Mouse (Mus musculus) liver, embryonic 11.5 days (tissue): ENCODE results near the gene Gcnt7. TPM values are rescaled to one million over a fixed set of nuclear protein-coding genes. Genes with fewer than 3 reads are reported as not detected.

ENCODE experiments used
- ATAC-seq: fragments of 200-750 bp; cut with Nextera tagmentation; replicated peaks from 2 replicates; pipeline ENCODE4 v1.8.0; 2017; ENCODE audit warnings: moderate number of reproducible peaks, mild to moderate bottlenecking, moderate TSS enrichment, moderate library complexity; ENCODE audit not compliant: low FRiP score
- DNase-seq: peaks from one replicate; pipeline ENCODE4 v3.0.0-alpha.2; 2017; ENCODE audit warnings: low spot score
- H3K27ac ChIP-seq: fragments of 300-500 bp; sonication (generic); 2 replicates; pipeline ENCODE4 v1.5.1; 2014; ENCODE audit warnings: mild to moderate bottlenecking, low read depth, low read length, control low read depth
- H3K27me3 ChIP-seq: fragments of 300-500 bp; sonication (generic); replicated peaks from 2 replicates; pipeline ENCODE4 v1.6.1; 2014; ENCODE audit warnings: low read length, mixed read lengths; ENCODE audit not compliant: control insufficient read depth, insufficient read depth
- H3K36me3 ChIP-seq: fragments of 300-500 bp; sonication (generic); 2 replicates; pipeline ENCODE4 v1.6.1; 2014; ENCODE audit warnings: mild to moderate bottlenecking, low read length, moderate library complexity, mixed read lengths; ENCODE audit not compliant: control insufficient read depth, insufficient read depth
- H3K4me1 ChIP-seq: fragments of 300-500 bp; sonication (generic); replicated peaks from 2 replicates; pipeline ENCODE4 v1.6.1; 2014; ENCODE audit warnings: low read length, mixed read lengths; ENCODE audit not compliant: control insufficient read depth, insufficient read depth
- H3K4me2 ChIP-seq: fragments of 300-500 bp; sonication (generic); 2 replicates; pipeline ENCODE4 v1.6.1; 2014; ENCODE audit warnings: mild to moderate bottlenecking, control low read depth, moderate library complexity
- H3K4me3 ChIP-seq: fragments of 300-500 bp; sonication (generic); 2 replicates; pipeline ENCODE4 v1.5.1; 2014; ENCODE audit warnings: low read depth, low read length, control low read depth
- H3K9ac ChIP-seq: fragments of 300-500 bp; sonication (generic); 2 replicates; pipeline ENCODE4 v1.6.1; 2014; ENCODE audit warnings: low read depth, low read length, control low read depth
- H3K9me3 ChIP-seq: fragments of 300-500 bp; sonication (generic); 2 replicates; pipeline ENCODE4 v1.6.1; 2016; ENCODE audit warnings: low read length, inconsistent platforms, mixed read lengths; ENCODE audit not compliant: control insufficient read depth
- WGBS: fragments of 180-500 bp; shearing (Covaris S2); extraction: QIAGEN DNeasy Blood & Tissue Kit; methylation state at CpG from one replicate; pipeline ENCODE4 v1.1.7; 2014; 5-methylcytosine and 5-hydroxymethylcytosine counted together
- polyA plus RNA-seq: library from polyadenylated mRNA; unstranded; fragments of >200 nt; fragmentation: Nextera tagmentation; extraction: Ambion mirVana; gene quantifications from 2 replicates; pipeline ENCODE4 v1.2.1, GENCODE M21; 2014

Gene Gcnt7
- polyA plus RNA-seq, 1 experiment from 2014 or later: 1.2 TPM

- no peak overlapping the region for H3K4me2 ChIP-seq
- no peak overlapping the region for H3K4me3 ChIP-seq
- no peaks in the 10 kb centered on the region for H3K27me3 ChIP-seq
- H3K9me3 ChIP-seq: no peaks in the 10 kb centered on the region
- H3K9ac ChIP-seq: no peak overlapping the region
- 0 out of 2 replicates have a peak, but pooled peaks cover 3% of the 10 kb centered on the region for H3K4me1 ChIP-seq
- DNase-seq: no peak
- WGBS: 84% methylated on average over 14 of the region's 14 CpGs
- no peak overlapping the region for H3K27ac ChIP-seq
- H3K36me3 ChIP-seq: no peaks in the 10 kb centered on the region
- no peak for ATAC-seq
Measured at GRCm38 (mm10) chr2:172483766-172484413, 25.5 kb upstream of the Gcnt7 start.

- DNase-seq: no peak
- H3K4me2 ChIP-seq: no peak overlapping the region
- H3K36me3 ChIP-seq: no peaks in the 10 kb centered on the region
- H3K9me3 ChIP-seq: no peaks in the 10 kb centered on the region
- no peaks in the 10 kb centered on the region for H3K27me3 ChIP-seq
- no peak overlapping the region for H3K9ac ChIP-seq
- peaks cover 3% of the 10 kb centered on the region; the same call in 1 of the 2 replicates for H3K4me1 ChIP-seq
- ATAC-seq: no peak
- no peak overlapping the region for H3K27ac ChIP-seq
- H3K4me3 ChIP-seq: no peak overlapping the region
- 62% methylated on average over 16 of the region's 16 CpGs for WGBS
Measured at GRCm38 (mm10) chr2:172481654-172482385, 23.4 kb upstream of the Gcnt7 start.

GRCm38 (mm10) chr2:172480296-172480695, 21.9 kb upstream of the Gcnt7 start:
- Histone ChIP-seq H3K4me2 (no peak overlapping the region), H3K27ac (no peak overlapping the region), H3K4me1 (peaks cover 6% of the 10 kb centered on the region; the same call in 1 of the 2 replicates), H3K36me3 (no peaks in the 10 kb centered on the region), H3K9me3 (no peaks in the 10 kb centered on the region), H3K4me3 (no peak overlapping the region), H3K9ac (no peak overlapping the region), H3K27me3 (no peaks in the 10 kb centered on the region)
- ATAC-seq (no peak), DNase-seq (no peak)
- 60% methylated on average over 7 of the region's 7 CpGs for WGBS

- Histone ChIP-seq H3K9me3 (no peaks in the 10 kb centered on the region), H3K36me3 (no peaks in the 10 kb centered on the region), H3K4me3 (no peak overlapping the region), H3K27ac (no peak overlapping the region), H3K4me2 (no peak overlapping the region), H3K27me3 (no peaks in the 10 kb centered on the region), H3K9ac (no peak overlapping the region), H3K4me1 (peaks cover 6% of the 10 kb centered on the region; the same call in 1 of the 2 replicates)
- no peak for DNase-seq
- no peak for ATAC-seq
- WGBS: 6% methylated on average over 2 of the region's 2 CpGs
Measured at GRCm38 (mm10) chr2:172477860-172478259, 19.5 kb upstream of the Gcnt7 start.

GRCm38 (mm10) chr2:172477350-172477749, 19.0 kb upstream of the Gcnt7 start:
- DNase-seq (no peak), ATAC-seq (no peak)
- no peaks in the 10 kb centered on the region for H3K36me3 ChIP-seq
- no peaks in the 10 kb centered on the region for H3K9me3 ChIP-seq
- no peaks in the 10 kb centered on the region for H3K27me3 ChIP-seq
- no peak overlapping the region for H3K4me2 ChIP-seq
- H3K4me3 ChIP-seq: no peak overlapping the region
- no peak overlapping the region for H3K9ac ChIP-seq
- H3K4me1 ChIP-seq: peaks cover 6% of the 10 kb centered on the region; the same call in 1 of the 2 replicates
- no peak overlapping the region for H3K27ac ChIP-seq
- 35% methylated on average over 3 of the region's 3 CpGs for WGBS

GRCm38 (mm10) chr2:172476707-172477260, 18.4 kb upstream of the Gcnt7 start:
- no peak overlapping the region for H3K4me2 ChIP-seq
- no peaks in the 10 kb centered on the region for H3K36me3 ChIP-seq
- H3K9ac ChIP-seq: no peak overlapping the region
- H3K9me3 ChIP-seq: no peaks in the 10 kb centered on the region
- H3K27me3 ChIP-seq: no peaks in the 10 kb centered on the region
- no peak overlapping the region for H3K4me3 ChIP-seq
- H3K4me1 ChIP-seq: peaks cover 6% of the 10 kb centered on the region; the same call in 1 of the 2 replicates
- ATAC-seq (no peak), DNase-seq (no peak)
- H3K27ac ChIP-seq: no peak overlapping the region
- WGBS: 22% methylated on average over 10 of the region's 10 CpGs

- ATAC-seq: no peak
- no peak for DNase-seq
- H3K4me1 ChIP-seq: peaks cover 3% of the 10 kb centered on the region; the same call in 1 of the 2 replicates
- H3K4me2 ChIP-seq: no peak overlapping the region
- no peaks in the 10 kb centered on the region for H3K27me3 ChIP-seq
- H3K9me3 ChIP-seq: no peaks in the 10 kb centered on the region
- no peak overlapping the region for H3K4me3 ChIP-seq
- H3K36me3 ChIP-seq: no peaks in the 10 kb centered on the region
- no peak overlapping the region for H3K9ac ChIP-seq
- 36% methylated on average over 6 of the region's 6 CpGs for WGBS
- no peak overlapping the region for H3K27ac ChIP-seq
Measured at GRCm38 (mm10) chr2:172474970-172475369, 16.6 kb upstream of the Gcnt7 start.

- peaks cover 3% of the 10 kb centered on the region; the same call in 1 of the 2 replicates for H3K4me1 ChIP-seq
- no peak for ATAC-seq
- peaks cover 8% of the 10 kb centered on the region for H3K36me3 ChIP-seq
- H3K4me2 ChIP-seq: no peak overlapping the region
- H3K9me3 ChIP-seq: no peaks in the 10 kb centered on the region
- no peak overlapping the region for H3K4me3 ChIP-seq
- H3K27me3 ChIP-seq: no peaks in the 10 kb centered on the region
- DNase-seq: no peak
- no peak overlapping the region for H3K9ac ChIP-seq
- H3K27ac ChIP-seq: no peak overlapping the region
- WGBS: 81% methylated on average over 8 of the region's 8 CpGs
Measured at GRCm38 (mm10) chr2:172473591-172473990, 15.2 kb upstream of the Gcnt7 start.
